Mouse (Mus musculus) intestine, postnatal 0 days (tissue): Measurements from ENCODE around the gene Papola. TPM values are rescaled to one million over a fixed set of nuclear protein-coding genes. Genes with fewer than 3 reads are reported as not detected.

Experiments
- ATAC-seq: fragments of 200-750 bp; cut with Nextera tagmentation; 2 replicates; pipeline ENCODE4 v1.8.0; 2017; ENCODE audit warnings: mild to moderate bottlenecking, moderate TSS enrichment, moderate library complexity
- H3K27ac ChIP-seq: fragments of 300-500 bp; sonication (generic); 2 replicates; pipeline ENCODE4 v1.5.1; 2014; ENCODE audit warnings: mild to moderate bottlenecking, low read depth, low read length, moderate library complexity
- H3K27me3 ChIP-seq: fragments of 300-500 bp; sonication (generic); replicated peaks from 2 replicates; pipeline ENCODE4 v1.6.1; 2014; ENCODE audit warnings: low read length, mixed read lengths; ENCODE audit not compliant: control insufficient read depth, insufficient read depth
- H3K36me3 ChIP-seq: fragments of 300-500 bp; sonication (generic); 2 replicates; pipeline ENCODE4 v1.6.1; 2014; ENCODE audit warnings: mild to moderate bottlenecking, moderate library complexity; ENCODE audit not compliant: control insufficient read depth, insufficient read depth
- H3K4me1 ChIP-seq: fragments of 300-500 bp; sonication (generic); replicated peaks from 2 replicates; pipeline ENCODE4 v1.6.1; 2014; ENCODE audit warnings: antibody characterized with exemption, low read length, mixed read lengths; ENCODE audit not compliant: control insufficient read depth, insufficient read depth
- H3K4me2 ChIP-seq: fragments of 300-500 bp; sonication (generic); replicated peaks from 2 replicates; pipeline ENCODE4 v1.6.1; 2014; ENCODE audit warnings: low read depth, mild to moderate bottlenecking, moderate library complexity
- H3K4me3 ChIP-seq: fragments of 300-500 bp; sonication (generic); 2 replicates; pipeline ENCODE4 v1.5.1; 2014; ENCODE audit warnings: low read depth, low read length
- H3K9ac ChIP-seq: fragments of 300-500 bp; sonication (generic); 2 replicates; pipeline ENCODE4 v1.6.1; 2014; ENCODE audit warnings: mild to moderate bottlenecking, low read depth, low read length
- H3K9me3 ChIP-seq: fragments of 300-500 bp; sonication (generic); 2 replicates; pipeline ENCODE4 v1.6.1; 2016; ENCODE audit warnings: mixed run types; ENCODE audit not compliant: control insufficient read depth
- CTCF ChIP-seq: sonication (generic); IDR thresholded peaks from 2 replicates; pipeline ENCODE4 v1.5.1; 2016; ENCODE audit warnings: low read depth, mild to moderate bottlenecking, control low read depth, antibody characterized with exemption, moderate library complexity
- WGBS: fragments of 180-500 bp; shearing (Covaris S2); extraction: QIAGEN DNeasy Blood & Tissue Kit; methylation state at CpG from one replicate; pipeline ENCODE4 v1.1.7; 2014; 5-methylcytosine and 5-hydroxymethylcytosine counted together
- polyA plus RNA-seq: library from polyadenylated mRNA; unstranded; fragments of >200 nt; fragmentation: Nextera tagmentation; extraction: Ambion mirVana; gene quantifications from 2 replicates; pipeline ENCODE4 v1.2.1, GENCODE M21; 2015

Papola gene
- polyA plus RNA-seq, 1 experiment from 2014 or later = 101 TPM

DNA sequence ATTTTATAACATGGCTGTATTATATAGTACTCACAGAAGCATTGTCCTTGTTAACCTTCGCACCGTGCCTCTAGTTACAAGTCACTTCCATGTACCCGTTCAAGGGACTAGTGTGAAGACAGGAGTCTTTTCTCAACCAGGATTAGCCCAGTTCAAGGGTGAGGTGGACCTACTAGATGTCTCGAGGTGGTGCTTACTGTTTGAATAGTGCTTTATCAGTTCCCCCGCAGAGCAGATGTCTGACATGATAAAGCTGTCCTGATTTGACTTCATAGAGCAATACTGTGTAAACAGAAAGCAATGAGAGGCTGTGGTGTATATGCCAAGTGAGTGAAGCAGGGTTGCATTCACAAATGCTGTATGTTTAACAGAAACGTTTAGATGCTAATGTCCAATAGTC is 26.1 kb downstream of the Papola start:
- Histone ChIP-seq H3K36me3 (peaks cover 71% of the 10 kb centered on the region), H3K4me3 (no peak overlapping the region), H3K4me2 (no peak overlapping the region), H3K27me3 (no peaks in the 10 kb centered on the region), H3K27ac (no peak overlapping the region; the same call in 1 of the 2 replicates), H3K9me3 (no peaks in the 10 kb centered on the region), H3K9ac (no peak overlapping the region), H3K4me1 (no peaks in the 10 kb centered on the region)
- WGBS = 57% methylated on average over 6 of the region's 6 CpGs
- no peak for ATAC-seq
- TF ChIP-seq CTCF = no peak

- Histone ChIP-seq H3K27ac (no peak overlapping the region), H3K9ac (no peak overlapping the region), H3K9me3 (no peaks in the 10 kb centered on the region), H3K4me1 (no peaks in the 10 kb centered on the region), H3K4me2 (no peak overlapping the region), H3K36me3 (peaks cover 65% of the 10 kb centered on the region), H3K27me3 (no peaks in the 10 kb centered on the region), H3K4me3 (no peak overlapping the region)
- no peak for ATAC-seq
- no peak for TF ChIP-seq CTCF
- 80% methylated on average over 6 of the region's 6 CpGs for WGBS
These were observed 29.5 kb downstream of the Papola start for GRCm38 (mm10) chr12:105813957-105814356.

- no peak overlapping the region for H3K27ac ChIP-seq
- 74% methylated on average over 4 of the region's 4 CpGs for WGBS
- TF ChIP-seq CTCF = no peak
These were observed 39.0 kb downstream of the Papola start for GRCm38 (mm10) chr12:105823472-105823871.

GRCm38 (mm10) chr12:105824743-105825142 is 40.2 kb downstream of the Papola start:
- Histone ChIP-seq H3K9me3 (no peaks in the 10 kb centered on the region), H3K27me3 (no peaks in the 10 kb centered on the region), H3K4me2 (no peak overlapping the region), H3K27ac (no peak overlapping the region), H3K9ac (no peak overlapping the region), H3K4me3 (no peak overlapping the region), H3K36me3 (peaks cover 93% of the 10 kb centered on the region), H3K4me1 (no peaks in the 10 kb centered on the region)
- no peak for ATAC-seq
- WGBS = 52% methylated on average over 8 of the region's 8 CpGs
- TF ChIP-seq CTCF = no peak

More at GRCm38 (mm10) chr12:105823472-105823871, 39.0 kb downstream of the Papola start:
- no peak overlapping the region for H3K4me3 ChIP-seq
- H3K9me3 ChIP-seq = no peaks in the 10 kb centered on the region
- ATAC-seq = no peak
- H3K9ac ChIP-seq = no peak overlapping the region
- no peaks in the 10 kb centered on the region for H3K27me3 ChIP-seq
- peaks cover 90% of the 10 kb centered on the region for H3K36me3 ChIP-seq
- H3K4me2 ChIP-seq = no peak overlapping the region
- H3K4me1 ChIP-seq = no peaks in the 10 kb centered on the region

GRCm38 (mm10) chr12:105825266-105825665 is 40.8 kb downstream of the Papola start:
- Histone ChIP-seq H3K27ac (no peak overlapping the region), H3K4me2 (no peak overlapping the region), H3K9ac (no peak overlapping the region), H3K4me1 (no peaks in the 10 kb centered on the region), H3K4me3 (no peak overlapping the region), H3K27me3 (no peaks in the 10 kb centered on the region), H3K9me3 (no peaks in the 10 kb centered on the region), H3K36me3 (peaks cover 91% of the 10 kb centered on the region)
- no peak for TF ChIP-seq CTCF
- WGBS = 78% methylated on average over 4 of the region's 4 CpGs
- no peak for ATAC-seq

- H3K36me3 ChIP-seq = peaks cover 77% of the 10 kb centered on the region
- H3K27me3 ChIP-seq = no peaks in the 10 kb centered on the region
- no peak overlapping the region for H3K27ac ChIP-seq
- TF ChIP-seq CTCF = no peak
- no peaks in the 10 kb centered on the region for H3K9me3 ChIP-seq
- no peaks in the 10 kb centered on the region for H3K4me1 ChIP-seq
- no peak overlapping the region for H3K4me2 ChIP-seq
- no peak overlapping the region for H3K4me3 ChIP-seq
- WGBS = 83% methylated on average over 6 of the region's 6 CpGs
- no peak overlapping the region for H3K9ac ChIP-seq
- no peak for ATAC-seq
These were observed 48.0 kb downstream of the Papola start for GRCm38 (mm10) chr12:105832541-105832940.

GRCm38 (mm10) chr12:105834926-105835325 is 50.4 kb downstream of the Papola start:
- Histone ChIP-seq H3K27ac (no peak overlapping the region), H3K9ac (no peak overlapping the region), H3K4me2 (no peak overlapping the region), H3K4me3 (no peak overlapping the region), H3K9me3 (no peaks in the 10 kb centered on the region), H3K27me3 (no peaks in the 10 kb centered on the region), H3K36me3 (peaks cover 65% of the 10 kb centered on the region), H3K4me1 (no peaks in the 10 kb centered on the region)
- TF ChIP-seq CTCF = no peak
- WGBS = 45% methylated on average over 6 of the region's 6 CpGs
- no peak for ATAC-seq
